Mouse (Mus musculus) lung, adult 2 months (tissue): Measurements from ENCODE around the gene Gmcl1.

ENCODE experiments used
- CTCF ChIP-seq: fragments of 200-500 bp; IDR thresholded peaks from 2 replicates; pipeline ENCODE4 v1.5.1; 2011; ENCODE audit warnings: mild to moderate bottlenecking, low read length, control low read depth; ENCODE audit not compliant: insufficient read depth
- POLR2A ChIP-seq: fragments of 200-500 bp; IDR thresholded peaks from 2 replicates; pipeline ENCODE4 v1.6.1; 2011; ENCODE audit warnings: low read depth, mild to moderate bottlenecking, control low read depth, low read length, borderline replicate concordance; ENCODE audit errors: extremely low read depth

DNA sequence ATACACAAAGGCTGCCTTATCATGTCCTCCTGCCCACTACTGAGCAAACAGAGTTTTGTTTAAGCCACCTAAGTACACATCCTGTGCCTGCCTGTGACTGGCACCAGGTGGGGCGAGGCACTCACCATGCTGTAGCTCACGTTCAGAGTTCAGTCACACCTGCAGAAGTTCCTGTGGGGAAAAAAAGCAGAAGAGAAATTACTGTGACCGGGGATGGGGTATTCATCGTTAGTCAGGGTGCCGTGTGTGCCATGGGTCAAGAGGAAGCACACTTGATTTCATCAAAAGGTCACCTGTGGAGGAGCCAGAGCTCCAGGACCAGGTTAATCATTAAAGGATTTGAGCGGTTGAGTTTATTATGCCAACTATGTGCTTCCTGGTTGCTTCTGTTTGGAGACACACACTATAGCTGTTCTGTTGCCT, 32.5 kb upstream of the Gmcl1 start:
- TF ChIP-seq CTCF (0 out of 2 replicates have a peak, but pooled peaks have one; percentile 11), POLR2A (no peak)
